Mouse (Mus musculus) G1E (cell line): ENCODE measurements at regions not wholly inside any gene's neighbourhood (a gene's known extent, or its start where the extent isn't known, plus 50 kb on each side); places are given as distances from the start of the nearest gene placed in this dataset.

Source experiments
- ATAC-seq: 2 replicates; pipeline ENCODE4 v1.8.0; 2016; ENCODE audit warnings: mild to moderate bottlenecking; ENCODE audit not compliant: insufficient number of reproducible peaks, poor library complexity, low FRiP score, severe bottlenecking; ENCODE audit errors: extremely low read depth
- DNase-seq: peaks from one replicate; pipeline ENCODE4 v3.0.0; 2012; ENCODE audit warnings: low spot score
- H3K27me3 ChIP-seq: 2 replicates; pipeline ENCODE4 v1.6.1; 2012; ENCODE audit warnings: mild to moderate bottlenecking, low read length, inconsistent platforms; ENCODE audit not compliant: insufficient read depth
- H3K36me3 ChIP-seq: replicated peaks from 2 replicates; pipeline ENCODE3; 2012; ENCODE audit warnings: mild to moderate bottlenecking, inconsistent platforms
- H3K4me1 ChIP-seq: 2 replicates; pipeline ENCODE4 v1.6.1; 2012; ENCODE audit warnings: low read depth, low read length, inconsistent platforms, mixed read lengths; ENCODE audit not compliant: insufficient read depth
- H3K4me3 ChIP-seq: 2 replicates; pipeline ENCODE4 v1.5.1; 2012; ENCODE audit warnings: low read depth, mild to moderate bottlenecking, inconsistent platforms, low read length, moderate library complexity, mixed read lengths
- H3K9me3 ChIP-seq: replicated peaks from 2 replicates; pipeline ENCODE4 v1.6.1; 2012; ENCODE audit warnings: inconsistent platforms
- CTCF ChIP-seq: IDR thresholded peaks from 2 replicates; pipeline ENCODE4 v1.5.1; 2012; ENCODE audit warnings: low read depth, low read length, inconsistent platforms, mixed read lengths
- GATA1 ChIP-seq: IDR thresholded peaks from 2 replicates; pipeline ENCODE4 v1.6.1; 2012; ENCODE audit warnings: borderline replicate concordance, low read length, inconsistent platforms, mixed read lengths
- GATA2 ChIP-seq: IDR thresholded peaks from 2 replicates; pipeline ENCODE4 v1.6.1; 2012; ENCODE audit warnings: low read depth, low read length, inconsistent platforms, borderline replicate concordance
- POLR2AphosphoS5 ChIP-seq: IDR thresholded peaks from 2 replicates; pipeline ENCODE4 v1.6.1; 2012; ENCODE audit warnings: low read depth, low read length, inconsistent platforms; ENCODE audit not compliant: insufficient replicate concordance
- TAL1 ChIP-seq: conservative IDR thresholded peaks from 2 replicates; pipeline ENCODE4 v1.6.1; 2012; ENCODE audit warnings: low read depth, low read length, inconsistent platforms, mixed read lengths

DNA sequence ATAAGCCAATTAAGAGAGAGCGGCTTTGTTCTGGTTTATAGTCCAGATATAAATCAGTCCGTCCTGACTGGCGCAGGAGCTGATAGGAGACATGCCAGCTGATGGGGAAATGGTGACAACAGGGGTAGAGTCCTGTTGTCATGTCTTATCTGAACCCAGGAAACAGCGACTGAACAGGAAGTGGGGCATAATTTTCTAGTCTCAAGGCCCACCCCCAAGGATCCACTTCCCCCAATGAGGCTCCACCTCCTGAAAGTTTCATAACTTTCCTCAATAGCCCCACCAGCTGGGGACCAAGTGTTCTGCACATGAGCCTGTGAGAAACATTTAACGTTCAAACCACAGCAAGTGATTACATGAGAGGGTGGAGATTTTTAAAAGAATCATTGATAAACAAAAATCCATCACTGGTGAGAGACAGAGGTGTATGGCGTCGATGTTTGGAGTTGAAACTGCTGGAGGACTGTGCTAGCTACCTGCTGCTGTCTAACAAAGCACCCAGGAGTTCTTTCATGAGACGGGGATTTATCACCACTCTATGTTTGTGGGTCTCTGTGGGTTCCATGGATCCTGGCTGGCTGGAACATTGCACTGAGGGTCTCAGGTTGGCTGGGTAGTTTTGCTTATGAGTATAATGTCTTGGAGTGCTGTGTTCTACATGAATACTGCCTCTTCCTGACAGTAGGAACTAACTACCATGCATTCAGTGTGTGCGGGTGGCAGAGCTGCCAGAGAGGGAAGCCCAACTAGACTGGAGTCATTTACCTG lies 132.0 kb upstream of the Gadl1 start:
- Histone ChIP-seq H3K4me1 (no peaks in the 10 kb centered on the region), H3K36me3 (no peaks in the 10 kb centered on the region), H3K4me3 (no peak overlapping the region), H3K27me3 (no peaks in the 10 kb centered on the region), H3K9me3 (peaks cover 63% of the 10 kb centered on the region)
- TF ChIP-seq POLR2AphosphoS5 (no peak), CTCF (no peak), GATA1 (no peak), TAL1 (no peak), GATA2 (no peak)
- no peak for ATAC-seq
- no peak for DNase-seq

DNA sequence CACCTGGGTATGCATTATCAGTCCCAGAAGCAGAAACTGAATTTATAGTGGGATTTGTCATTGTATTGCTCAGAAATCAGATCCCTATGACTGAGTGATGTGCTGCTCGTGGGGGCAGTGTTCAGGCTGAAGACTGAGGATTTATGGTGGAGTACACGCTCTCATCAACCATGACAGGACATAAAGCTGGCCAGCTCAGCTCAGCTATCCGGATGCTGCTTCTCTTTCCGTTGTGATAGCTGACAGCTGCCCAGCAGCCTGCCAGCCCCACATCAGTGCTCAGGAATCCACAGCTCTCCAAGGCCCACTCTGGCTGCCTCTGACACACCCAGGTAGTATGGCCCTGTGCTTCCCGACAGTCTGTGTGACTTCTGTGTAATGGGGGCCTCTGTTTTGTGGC lies 130.4 kb upstream of the Gadl1 start:
- H3K4me1 ChIP-seq, result no peaks in the 10 kb centered on the region
- no peaks in the 10 kb centered on the region for H3K36me3 ChIP-seq
- H3K27me3 ChIP-seq, result no peaks in the 10 kb centered on the region
- H3K9me3 ChIP-seq, result peaks cover 50% of the 10 kb centered on the region
- no peak for ATAC-seq
- no peak overlapping the region for H3K4me3 ChIP-seq
- TF ChIP-seq POLR2AphosphoS5, result no peak
- no peak for TF ChIP-seq TAL1
- TF ChIP-seq GATA2, result no peak
- TF ChIP-seq GATA1, result no peak
- no peak for TF ChIP-seq CTCF
- no peak for DNase-seq

DNA sequence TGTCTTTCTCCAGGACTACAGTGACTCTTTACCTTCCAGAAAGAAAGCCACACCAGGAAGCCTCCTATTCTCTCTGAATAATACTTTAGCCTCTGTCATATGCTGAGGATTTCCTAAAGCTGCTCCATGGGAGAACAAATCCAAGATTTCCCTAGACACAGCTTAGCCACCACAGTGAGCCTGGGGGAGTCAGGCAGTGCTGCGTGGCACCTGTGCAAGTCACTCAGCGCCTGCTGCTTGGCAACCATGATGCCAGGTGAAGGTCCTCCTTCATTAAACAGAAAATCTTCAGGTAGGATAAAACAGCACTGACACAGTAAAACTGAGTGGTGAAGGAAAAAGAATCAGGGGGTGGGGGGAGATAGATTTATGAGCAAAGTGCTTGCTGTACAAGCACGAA lies 109.9 kb upstream of the Gadl1 start:
- Histone ChIP-seq H3K4me3 (no peak overlapping the region), H3K27me3 (no peaks in the 10 kb centered on the region), H3K9me3 (peaks cover 61% of the 10 kb centered on the region), H3K4me1 (no peaks in the 10 kb centered on the region), H3K36me3 (no peaks in the 10 kb centered on the region)
- DNase-seq, result no peak
- TF ChIP-seq CTCF (no peak), GATA2 (no peak), POLR2AphosphoS5 (no peak), TAL1 (no peak), GATA1 (no peak)
- ATAC-seq, result no peak

GRCm38 (mm10) chr9:115800624-115801023 lies 108.6 kb upstream of the Gadl1 start:
- Histone ChIP-seq H3K27me3 (no peaks in the 10 kb centered on the region), H3K4me3 (no peak overlapping the region), H3K9me3 (peaks cover 64% of the 10 kb centered on the region), H3K4me1 (no peaks in the 10 kb centered on the region), H3K36me3 (no peaks in the 10 kb centered on the region)
- TF ChIP-seq CTCF (no peak), GATA2 (no peak), POLR2AphosphoS5 (no peak), GATA1 (no peak), TAL1 (no peak)
- ATAC-seq (no peak), DNase-seq (no peak)

- Histone ChIP-seq H3K4me3 (no peak overlapping the region), H3K4me1 (no peaks in the 10 kb centered on the region), H3K27me3 (no peaks in the 10 kb centered on the region), H3K36me3 (no peaks in the 10 kb centered on the region), H3K9me3 (peaks cover 65% of the 10 kb centered on the region)
- DNase-seq (no peak), ATAC-seq (no peak)
- TF ChIP-seq TAL1 (no peak), GATA1 (no peak), GATA2 (no peak), CTCF (no peak), POLR2AphosphoS5 (no peak)
Measured at GRCm38 (mm10) chr9:115803071-115803470, 106.2 kb upstream of the Gadl1 start.

DNA sequence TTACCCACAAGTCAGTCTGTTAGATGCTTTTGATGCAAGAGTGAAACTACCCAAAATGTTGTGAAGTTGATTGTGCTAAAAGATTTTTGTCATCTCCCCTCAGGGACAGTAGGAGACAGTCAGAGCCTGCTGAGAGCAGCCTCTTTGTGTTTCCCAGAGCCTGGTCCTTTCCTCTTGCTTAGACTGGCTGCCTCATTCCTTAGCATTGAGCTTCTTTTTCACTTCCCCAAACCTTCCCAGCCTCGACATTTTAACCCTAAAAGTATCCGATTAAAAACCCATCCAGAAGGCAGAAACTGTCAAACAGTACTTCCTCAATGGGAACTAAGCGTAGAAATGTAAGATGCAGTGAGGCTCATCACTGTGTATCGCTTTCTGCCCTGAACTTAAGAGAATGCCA lies 104.0 kb upstream of the Gadl1 start:
- peaks cover 52% of the 10 kb centered on the region for H3K9me3 ChIP-seq
- no peaks in the 10 kb centered on the region for H3K4me1 ChIP-seq
- H3K36me3 ChIP-seq, result no peaks in the 10 kb centered on the region
- no peak overlapping the region for H3K4me3 ChIP-seq
- DNase-seq (no peak), ATAC-seq (no peak)
- TF ChIP-seq POLR2AphosphoS5 (no peak), CTCF (no peak), GATA2 (no peak), GATA1 (no peak), TAL1 (no peak)
- no peaks in the 10 kb centered on the region for H3K27me3 ChIP-seq
